Mouse (Mus musculus) heart, adult 11 months (tissue): ENCODE measurements at regions not wholly inside any gene's neighbourhood (a gene's known extent, or its start where the extent isn't known, plus 50 kb on each side); places are given as distances from the start of the nearest gene placed in this dataset.
A peak's percentile ranks its signal among the peaks of the same experiment; 100 is the strongest.

Source experiments
- DNase-seq: peaks from one replicate; pipeline ENCODE4 v3.0.0; 2022

- peak; percentile 22 for DNase-seq
Measured at GRCm38 (mm10) chr10:71754799-71755198, 407.2 kb downstream of the Ipmk start.

GRCm38 (mm10) chr10:71778903-71779302 is 431.3 kb downstream of the Ipmk start:
- DNase-seq, result no peak

GRCm38 (mm10) chr10:71789241-71789640 is 441.7 kb downstream of the Ipmk start:
- DNase-seq, result no peak

- no peak for DNase-seq
Measured at GRCm38 (mm10) chr10:71789936-71790335, 442.4 kb downstream of the Ipmk start.

- no peak for DNase-seq
Measured at GRCm38 (mm10) chr10:71798638-71799037, 451.1 kb downstream of the Ipmk start.

GRCm38 (mm10) chr10:71802457-71802856 is 454.9 kb downstream of the Ipmk start:
- no peak for DNase-seq

GRCm38 (mm10) chr10:71832633-71833032 is 485.1 kb downstream of the Ipmk start:
- DNase-seq, result no peak

- no peak for DNase-seq
Measured at GRCm38 (mm10) chr10:71835018-71835417, 487.5 kb downstream of the Ipmk start.

GRCm38 (mm10) chr10:71857089-71857488 is 509.5 kb downstream of the Ipmk start:
- no peak for DNase-seq

- DNase-seq, result no peak
Measured at GRCm38 (mm10) chr10:71857518-71857973, 510.0 kb downstream of the Ipmk start.

- DNase-seq, result no peak
Measured at GRCm38 (mm10) chr10:71893726-71894125, 546.2 kb downstream of the Ipmk start.

- DNase-seq, result no peak
Measured at GRCm38 (mm10) chr10:71905029-71905428, 557.5 kb downstream of the Ipmk start.
